Mouse (Mus musculus) forebrain, embryonic 13.5 days (tissue): Measurements from ENCODE around the gene Tenm2. TPM values are rescaled to one million over a fixed set of nuclear protein-coding genes. Genes with fewer than 3 reads are reported as not detected.

Experiments
- ATAC-seq: fragments of 200-750 bp; cut with Nextera tagmentation; 2 replicates; pipeline ENCODE4 v1.8.0; 2017
- H3K27ac ChIP-seq: fragments of 300-500 bp; sonication (generic); 2 replicates; pipeline ENCODE4 v1.5.1; 2015; ENCODE audit warnings: inconsistent platforms, mild to moderate bottlenecking, moderate library complexity
- H3K27me3 ChIP-seq: fragments of 300-500 bp; sonication (generic); 2 replicates; pipeline ENCODE4 v1.6.1; 2015; ENCODE audit warnings: mild to moderate bottlenecking, inconsistent platforms
- H3K36me3 ChIP-seq: fragments of 300-500 bp; sonication (generic); 2 replicates; pipeline ENCODE4 v1.6.1; 2015; ENCODE audit warnings: mild to moderate bottlenecking, inconsistent platforms; ENCODE audit not compliant: poor library complexity, severe bottlenecking
- H3K4me1 ChIP-seq: fragments of 300-500 bp; sonication (generic); 2 replicates; pipeline ENCODE4 v1.6.1; 2015; ENCODE audit warnings: inconsistent platforms
- H3K4me2 ChIP-seq: fragments of 300-500 bp; sonication (generic); 2 replicates; pipeline ENCODE4 v1.6.1; 2015; ENCODE audit warnings: inconsistent platforms, mild to moderate bottlenecking, moderate library complexity
- H3K4me3 ChIP-seq: fragments of 300-500 bp; sonication (generic); 2 replicates; pipeline ENCODE4 v1.5.1; 2015; ENCODE audit warnings: mild to moderate bottlenecking, inconsistent platforms
- H3K9ac ChIP-seq: fragments of 300-500 bp; sonication (generic); 2 replicates; pipeline ENCODE4 v1.6.1; 2015; ENCODE audit warnings: mild to moderate bottlenecking, inconsistent platforms
- H3K9me3 ChIP-seq: fragments of 300-500 bp; sonication (generic); replicated peaks from 2 replicates; pipeline ENCODE4 v1.6.1; 2016; ENCODE audit warnings: inconsistent platforms
- WGBS: fragments of 180-500 bp; shearing (Covaris S2); methylation state at CpG from one replicate; pipeline ENCODE4 v1.1.7; 2015; 5-methylcytosine and 5-hydroxymethylcytosine counted together
- polyA plus RNA-seq: library from polyadenylated mRNA; unstranded; fragments of >200 nt; fragmentation: Nextera tagmentation; extraction: Ambion mirVana; gene quantifications from 2 replicates; pipeline ENCODE4 v1.2.1, GENCODE M21; 2015

Tenm2 gene
- polyA plus RNA-seq, 1 experiment from 2014 or later, result 18.2 TPM

DNA sequence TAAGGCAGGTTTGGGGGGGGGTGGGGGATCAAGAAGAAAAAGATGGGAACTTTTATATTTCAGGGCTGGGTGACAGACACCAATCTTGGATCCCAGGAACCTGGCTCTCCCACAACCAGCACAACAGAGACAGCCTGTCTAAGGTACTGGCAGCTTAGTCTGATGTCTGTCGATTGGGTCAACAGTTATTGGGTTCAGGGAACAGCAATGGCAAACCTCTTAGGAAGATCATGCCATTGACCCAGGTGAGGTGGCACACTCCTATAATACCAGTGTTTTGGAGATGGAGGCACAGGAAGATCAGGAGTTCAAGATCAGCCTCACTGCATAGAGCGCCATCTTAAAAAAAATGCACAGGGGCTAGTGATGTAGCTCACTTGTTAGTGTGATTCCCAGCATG lies 1273.3 kb downstream of the Tenm2 start:
- Histone ChIP-seq H3K27ac (no peak overlapping the region), H3K4me1 (0 out of 2 replicates have a peak, but pooled peaks cover 16% of the 10 kb centered on the region), H3K27me3 (no peaks in the 10 kb centered on the region), H3K4me3 (no peak overlapping the region), H3K4me2 (no peak overlapping the region), H3K9me3 (no peaks in the 10 kb centered on the region), H3K36me3 (no peaks in the 10 kb centered on the region), H3K9ac (no peak overlapping the region)
- ATAC-seq, result no peak
- 95% methylated on average over 2 of the region's 2 CpGs for WGBS

DNA sequence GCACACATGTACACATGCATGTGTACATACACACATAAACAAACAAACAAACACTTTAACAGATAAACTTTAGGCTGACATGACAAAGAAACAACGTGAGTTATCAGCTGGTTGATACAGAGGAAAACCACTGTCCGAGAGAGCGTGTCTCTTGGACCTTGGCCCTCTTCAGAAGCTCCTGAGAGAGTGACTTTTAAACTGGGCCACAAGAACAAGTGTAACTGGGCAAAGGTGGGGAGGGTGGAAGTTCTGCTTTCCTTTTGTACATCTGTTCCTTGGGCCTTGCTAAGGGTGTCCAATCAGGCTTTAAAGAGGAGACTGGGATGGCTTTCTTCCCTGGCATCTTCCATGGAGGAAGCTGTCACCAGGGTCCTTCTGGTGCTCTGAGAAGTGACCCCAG lies 1276.5 kb downstream of the Tenm2 start:
- ATAC-seq, result no peak
- no peak overlapping the region for H3K27ac ChIP-seq
- 0 out of 2 replicates have a peak, but pooled peaks cover 16% of the 10 kb centered on the region for H3K4me1 ChIP-seq
- H3K4me2 ChIP-seq, result no peak overlapping the region
- H3K27me3 ChIP-seq, result no peaks in the 10 kb centered on the region
- no peak overlapping the region for H3K9ac ChIP-seq
- no peak overlapping the region for H3K4me3 ChIP-seq
- WGBS, result 95% methylated on average over 3 of the region's 3 CpGs
- no peaks in the 10 kb centered on the region for H3K36me3 ChIP-seq
- no peaks in the 10 kb centered on the region for H3K9me3 ChIP-seq
